Mouse (Mus musculus) CH12F3 (cell line): ENCODE data around the gene Myh9.
"Not testable (repeated sequence)": the region's sequence is repeated elsewhere in the genome, so short reads cannot be mapped to it uniquely, and the experiment has no call there.

Source experiments
- in situ Hi-C: fragments of 300-500 bp; cut with MboI; formaldehyde crosslinking; loops from 2 replicates; pipeline ENCODE4 v1.14.3; 2020; ENCODE audit warnings: low sequenced_read_pairs

The Myh9 gene

GRCm38 (mm10) chr15:77868340-77868739 lies 26.4 kb upstream of the Myh9 start:
- in situ Hi-C loops, result no loop called here

- in situ Hi-C loops, result not testable (repeated sequence)
Measured at GRCm38 (mm10) chr15:77867231-77867968, 25.4 kb upstream of the Myh9 start.

- in situ Hi-C loops, result no loop called here
Measured at GRCm38 (mm10) chr15:77866583-77867220, 24.7 kb upstream of the Myh9 start.

- in situ Hi-C loops, result no loop called here
Measured at GRCm38 (mm10) chr15:77864063-77864758, 22.2 kb upstream of the Myh9 start.

GRCm38 (mm10) chr15:77862991-77863972 lies 21.3 kb upstream of the Myh9 start:
- in situ Hi-C loops, result no loop called here

GRCm38 (mm10) chr15:77860081-77860665 lies 18.2 kb upstream of the Myh9 start:
- in situ Hi-C loops, result no loop called here

GRCm38 (mm10) chr15:77857662-77858156 lies 15.7 kb upstream of the Myh9 start:
- in situ Hi-C loops, result no loop called here

- in situ Hi-C loops, result no loop called here
Measured at GRCm38 (mm10) chr15:77856541-77856940, 14.6 kb upstream of the Myh9 start.

- in situ Hi-C loops, result no loop called here
Measured at GRCm38 (mm10) chr15:77855301-77855700, 13.3 kb upstream of the Myh9 start.

- in situ Hi-C loops, result no loop called here
Measured at GRCm38 (mm10) chr15:77852001-77852400, 10.0 kb upstream of the Myh9 start.

- in situ Hi-C loops, result no loop called here
Measured at GRCm38 (mm10) chr15:77851136-77851535, 9.2 kb upstream of the Myh9 start.

- in situ Hi-C loops, result no loop called here
Measured at GRCm38 (mm10) chr15:77849572-77850229, 7.7 kb upstream of the Myh9 start.

- in situ Hi-C loops, result no loop called here
Measured at GRCm38 (mm10) chr15:77849039-77849436, 7.1 kb upstream of the Myh9 start.

- in situ Hi-C loops, result no loop called here
Measured at GRCm38 (mm10) chr15:77848415-77849038, 6.6 kb upstream of the Myh9 start.

GRCm38 (mm10) chr15:77847826-77848225 lies 5.9 kb upstream of the Myh9 start:
- in situ Hi-C loops, result no loop called here

GRCm38 (mm10) chr15:77847108-77847507 lies 5.1 kb upstream of the Myh9 start:
- in situ Hi-C loops, result no loop called here

- in situ Hi-C loops, result not testable (repeated sequence)
Measured at GRCm38 (mm10) chr15:77845931-77846595, 4.1 kb upstream of the Myh9 start.

- in situ Hi-C loops, result no loop called here
Measured at GRCm38 (mm10) chr15:77844955-77845635, 3.1 kb upstream of the Myh9 start.
